22 mouse cellular contexts compared by ENCODE assay signal in the genomic region with DNA sequence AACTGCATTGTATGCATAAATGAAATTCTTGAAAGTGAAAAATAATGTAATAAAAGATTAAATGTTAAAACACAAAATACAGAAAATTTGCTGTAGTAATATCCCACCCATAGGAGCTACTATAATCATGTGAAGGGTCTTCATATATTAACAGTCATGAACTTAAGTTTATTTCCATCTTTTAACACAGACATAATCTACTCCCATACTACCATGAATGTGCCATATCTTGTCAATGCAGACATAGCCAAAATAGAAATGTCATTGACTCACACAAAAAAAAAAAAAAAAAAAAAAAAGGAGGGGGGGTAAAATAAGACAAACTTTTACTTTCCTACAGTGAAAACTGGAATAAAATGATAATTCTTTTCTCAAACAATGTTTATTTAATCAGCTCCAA.
"Had no signal": no experiment of that assay in that cellular context is flagged by ENCODE, and none has a peak within 500 bp of the region (broad histone marks: within the 10 kb centered on the region; RNA-seq: fewer than 3 reads in every experiment).

No protein-coding gene starts in this region.

- H3K4me3 ChIP-seq: heart, adult 2 months; heart, embryonic 13.5 days; heart, embryonic 15.5 days; hindbrain, embryonic 13.5 days; hindbrain, embryonic 15.5 days; limb, embryonic 13.5 days; limb, embryonic 15.5 days had no signal

- H3K27ac ChIP-seq: heart, adult 2 months; heart, embryonic 13.5 days; heart, embryonic 15.5 days; hindbrain, embryonic 13.5 days; hindbrain, embryonic 15.5 days; hindbrain, postnatal 0 days; limb, embryonic 13.5 days; limb, embryonic 15.5 days had no signal

- H3K9me3 ChIP-seq: heart, embryonic 13.5 days; heart, embryonic 15.5 days; hindbrain, embryonic 13.5 days; hindbrain, embryonic 15.5 days; limb, embryonic 13.5 days; limb, embryonic 15.5 days had no signal

- H3K36me3 ChIP-seq: heart, embryonic 15.5 days; hindbrain, embryonic 13.5 days; hindbrain, embryonic 15.5 days; limb, embryonic 13.5 days; limb, embryonic 15.5 days had no signal

- ATAC-seq: forebrain, postnatal 0 days; hindbrain, postnatal 0 days had no signal

- H3K9ac ChIP-seq: forebrain, postnatal 0 days; heart, embryonic 13.5 days; heart, embryonic 15.5 days; hindbrain, embryonic 13.5 days; hindbrain, embryonic 15.5 days; limb, embryonic 13.5 days; limb, embryonic 15.5 days had no signal

- H3K27me3 ChIP-seq: heart, embryonic 13.5 days; heart, embryonic 15.5 days; hindbrain, embryonic 13.5 days; hindbrain, embryonic 15.5 days; limb, embryonic 13.5 days; limb, embryonic 15.5 days had no signal

- DNase-seq: forebrain, postnatal 0 days; gastrocnemius, postnatal 14 days; heart, adult 2 months; heart, postnatal 14 days; heart, postnatal 36 days; kidney, adult 11 months; kidney, adult 2 months; kidney, adult 9 months; kidney, postnatal 10 days; kidney, postnatal 25 days; kidney, postnatal 4 days; layer of hippocampus, adult 9-11 months; layer of hippocampus, postnatal 36 days; left cerebral cortex, postnatal 4 days had no signal

- H3K4me2 ChIP-seq: heart, embryonic 11.5 days; heart, embryonic 13.5 days; heart, embryonic 15.5 days; hindbrain, embryonic 13.5 days; hindbrain, embryonic 15.5 days; limb, embryonic 13.5 days; limb, embryonic 15.5 days had no signal
